Mouse (Mus musculus) liver, adult 2 months (tissue): ENCODE data around the gene Tmco1.

Experiments used
- CTCF ChIP-seq: fragments of 200-500 bp; IDR thresholded peaks from 2 replicates; pipeline ENCODE4 v1.5.1; 2011; ENCODE audit warnings: low read depth, low read length, control low read depth
- POLR2A ChIP-seq: fragments of 200-500 bp; IDR thresholded peaks from 2 replicates; pipeline ENCODE4 v1.6.1; 2011; ENCODE audit warnings: low read length, control low read depth; ENCODE audit not compliant: insufficient read depth; ENCODE audit errors: extremely low read depth

DNA sequence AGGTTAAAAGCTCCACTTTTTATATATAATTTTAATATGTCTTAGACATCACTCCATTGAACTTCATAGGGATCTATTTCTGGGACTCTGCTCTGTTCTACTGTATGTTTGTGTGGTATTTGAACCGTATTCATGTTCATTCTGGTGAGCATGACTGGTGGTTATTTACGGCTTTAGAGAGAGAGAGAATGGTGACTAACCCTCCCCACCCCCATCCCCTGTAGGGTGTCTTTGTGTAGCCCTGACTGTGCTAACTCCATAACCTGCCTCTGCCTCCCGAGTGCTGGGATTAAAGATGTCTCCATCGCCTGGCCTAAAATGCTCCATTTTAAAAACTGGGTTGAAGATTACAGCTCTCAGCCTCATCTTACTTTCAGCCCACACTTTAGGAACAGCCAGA lies 52.1 kb downstream of the Tmco1 start:
- TF ChIP-seq CTCF (no peak), POLR2A (no peak)
